Mouse (Mus musculus) ES-Bruce4 (cell line): ENCODE data around the gene Sept4.

Experiments used
- CTCF ChIP-seq: IDR thresholded peaks from one replicate; pipeline ENCODE4 v1.8.1; 2011; ENCODE audit warnings: low read depth, low read length
- EP300 ChIP-seq: IDR thresholded peaks from 2 replicates; pipeline ENCODE4 v1.6.1; 2011; ENCODE audit warnings: low read depth, low read length; ENCODE audit not compliant: insufficient read depth
- POLR2A ChIP-seq: IDR thresholded peaks from one replicate; pipeline ENCODE4 v1.8.1; 2011; ENCODE audit warnings: low read length; ENCODE audit not compliant: insufficient read depth

DNA sequence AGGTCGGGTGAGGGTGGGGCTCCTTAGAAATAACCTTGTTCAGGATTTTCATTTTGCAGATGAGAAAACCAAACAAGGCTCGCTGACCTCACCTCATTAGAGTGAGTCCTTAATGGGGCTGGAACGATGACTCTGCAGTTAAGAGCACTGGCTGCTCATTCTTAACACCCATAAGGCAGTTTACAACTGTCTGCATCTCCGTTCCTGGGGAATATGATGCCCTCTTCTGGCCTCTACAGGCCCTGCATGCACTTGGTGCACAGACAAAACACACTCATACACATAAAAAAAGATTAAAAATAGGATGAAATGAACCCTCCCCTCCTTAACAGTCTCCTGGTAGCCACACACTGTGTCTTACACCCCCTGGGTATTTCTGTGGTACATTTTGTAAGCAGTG, 40.7 kb upstream of the Sept4 start:
- TF ChIP-seq CTCF (peak; percentile 58), POLR2A (no peak), EP300 (no peak)
